Mouse (Mus musculus): ENCODE results near the gene Gabrb3.

Gene Gabrb3

GRCm38 (mm10) chr7:57419392-57419791 is at the start of gene Gabrb3:
TSS of gene Gabrb3 (plus strand) at chr7:57419692.
- DNase-seq (ENCODE audit: low spot score in 2 of 2): no peak

GRCm38 (mm10) chr7:57384112-57384511 is 35.4 kb upstream of the Gabrb3 start:
- DNase-seq (ENCODE audit: low spot score in 2 of 2): no peak

- DNase-seq (ENCODE audit: low spot score in 2 of 2): peak in 1 of 2 experiments; percentile 43
These were observed 32.8 kb upstream of the Gabrb3 start, which contains the start of gene Gabrg3 for GRCm38 (mm10) chr7:57386517-57387340. TSS of gene Gabrg3 (minus strand) at chr7:57387188.

- DNase-seq (ENCODE audit: low spot score in 2 of 2): no peak
These were observed 32.2 kb upstream of the Gabrb3 start for GRCm38 (mm10) chr7:57387341-57387654.

GRCm38 (mm10) chr7:57390046-57390445 is 29.4 kb upstream of the Gabrb3 start:
- peak in 1 of 2 experiments; percentile 9 for DNase-seq (ENCODE audit: low spot score in 2 of 2)

- no peak for DNase-seq (ENCODE audit: low spot score in 2 of 2)
These were observed 25.9 kb upstream of the Gabrb3 start for GRCm38 (mm10) chr7:57393551-57393950.

GRCm38 (mm10) chr7:57411163-57411562 is 8.3 kb upstream of the Gabrb3 start:
- no peak for DNase-seq (ENCODE audit: low spot score in 2 of 2)

GRCm38 (mm10) chr7:57412896-57413295 is 6.6 kb upstream of the Gabrb3 start:
- no peak for DNase-seq (ENCODE audit: low spot score in 2 of 2)

- DNase-seq (ENCODE audit: low spot score in 2 of 2): no peak
These were observed 1.6 kb downstream of the Gabrb3 start for GRCm38 (mm10) chr7:57421044-57421443.

- DNase-seq (ENCODE audit: low spot score in 2 of 2): no peak
These were observed 3.2 kb downstream of the Gabrb3 start for GRCm38 (mm10) chr7:57422675-57423074.

- no peak for DNase-seq (ENCODE audit: low spot score in 2 of 2)
These were observed 28.7 kb downstream of the Gabrb3 start for GRCm38 (mm10) chr7:57448239-57448638.

- DNase-seq (ENCODE audit: low spot score in 2 of 2): no peak
These were observed 40.9 kb downstream of the Gabrb3 start for GRCm38 (mm10) chr7:57460354-57460753.

GRCm38 (mm10) chr7:57471316-57471715 is 51.8 kb downstream of the Gabrb3 start:
- no peak for DNase-seq (ENCODE audit: low spot score in 2 of 2)

GRCm38 (mm10) chr7:57473811-57474525 is 54.5 kb downstream of the Gabrb3 start:
- DNase-seq (ENCODE audit: low spot score in 2 of 2): peak in 1 of 2 experiments; percentile 48

GRCm38 (mm10) chr7:57482896-57483295 is 63.4 kb downstream of the Gabrb3 start:
- no peak for DNase-seq (ENCODE audit: low spot score in 2 of 2)

- no peak for DNase-seq (ENCODE audit: low spot score in 2 of 2)
These were observed 67.4 kb downstream of the Gabrb3 start for GRCm38 (mm10) chr7:57486907-57487306.

GRCm38 (mm10) chr7:57491795-57492194 is 72.3 kb downstream of the Gabrb3 start:
- DNase-seq (ENCODE audit: low spot score in 2 of 2): no peak

- DNase-seq (ENCODE audit: low spot score in 2 of 2): no peak
These were observed 83.3 kb downstream of the Gabrb3 start for GRCm38 (mm10) chr7:57502809-57503208.

- no peak for DNase-seq (ENCODE audit: low spot score in 2 of 2)
These were observed 89.6 kb downstream of the Gabrb3 start for GRCm38 (mm10) chr7:57508860-57509632.

GRCm38 (mm10) chr7:57509681-57510141 is 90.2 kb downstream of the Gabrb3 start, which contains the start of gene Gabra5:
TSS of gene Gabra5 (minus strand) at chr7:57510059.
- peak; percentile 50 to 57 for DNase-seq (ENCODE audit: low spot score in 2 of 2)

GRCm38 (mm10) chr7:57512955-57513354 is 93.5 kb downstream of the Gabrb3 start:
- no peak for DNase-seq (ENCODE audit: low spot score in 2 of 2)

- DNase-seq (ENCODE audit: low spot score in 2 of 2): no peak
These were observed 110.0 kb downstream of the Gabrb3 start for GRCm38 (mm10) chr7:57529451-57529850.
